In the genomic region with DNA sequence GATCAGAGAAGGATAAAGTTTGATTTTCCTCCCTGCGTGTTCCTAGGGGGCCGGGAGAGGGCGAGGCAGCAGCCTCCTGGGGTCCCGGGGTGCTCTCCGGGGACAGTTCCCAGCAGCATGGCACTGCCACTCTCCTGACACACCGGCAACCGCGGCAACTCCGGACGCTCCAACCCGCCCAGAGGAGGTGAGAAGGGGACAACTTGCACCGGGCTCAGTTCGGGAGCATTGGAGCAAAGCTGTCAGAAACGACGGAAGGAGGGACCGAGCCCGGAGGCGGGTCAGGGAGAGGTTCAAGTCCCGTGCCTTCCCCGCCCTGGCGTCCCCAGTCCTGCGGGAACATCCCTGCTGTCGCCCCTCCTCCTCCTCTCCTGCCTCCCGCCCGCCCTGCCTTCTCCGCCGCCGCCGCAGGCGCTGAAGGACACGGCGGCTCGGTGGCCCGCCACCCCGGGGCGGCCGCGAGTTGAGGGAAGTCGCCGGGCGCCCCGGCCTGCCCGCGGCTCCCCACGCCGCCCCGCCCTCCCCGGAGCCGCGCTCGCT, we compare ENCODE assay signal across 8 mouse cellular contexts. TPM values are rescaled to one million over a fixed set of nuclear protein-coding genes. Genes with fewer than 3 reads are reported as not detected.
DNase-seq lines count a peak whose midpoint lies in the region; ATAC-seq lines count a peak whose summit lies in the region.
"Had no signal": no experiment of that assay in that cellular context is flagged by ENCODE, and none has a peak within 500 bp of the region (broad histone marks: within the 10 kb centered on the region; RNA-seq: fewer than 3 reads in every experiment).

Gene Gm10322, plus strand, starts transcription at position 83 of the 540 bp plus-strand sequence.

- peak within 1 kb of the TSS; percentile 92 for H3K4me3 ChIP-seq in forebrain, embryonic 16.5 days (replicated peaks; ENCODE audit: low read length)
- peak within 1 kb of the TSS; percentile 55 for H3K4me3 ChIP-seq in macrophage (ENCODE audit: inconsistent target)

- peak within 1 kb of the TSS; percentile 85 for H3K27ac ChIP-seq in forebrain, embryonic 16.5 days (ENCODE audit: low read length)
- H3K27ac ChIP-seq in macrophage = no peak within 1 kb of the TSS

- H3K9me3 ChIP-seq in forebrain, embryonic 16.5 days (ENCODE audit: control insufficient read depth, low read length) = no peaks in the 10 kb centered on the region

- peak within 1 kb of the TSS; percentile 78 for H3K4me2 ChIP-seq in forebrain, embryonic 16.5 days (ENCODE audit: low read length)

- no peaks in the 10 kb centered on the region for H3K27me3 ChIP-seq in forebrain, embryonic 16.5 days (replicated peaks; ENCODE audit: control insufficient read depth, insufficient read depth, low read length)

- peak; percentile 82 for DNase-seq in R1 (ENCODE audit: low read depth, low spot score)
- DNase-seq in cerebellum, adult 11 months = peak; percentile 61
- DNase-seq in layer of hippocampus, postnatal 10 days (ENCODE audit: low spot score in 2 of 2) = peak; percentile 65 to 69
- peak; percentile 63 to 68 for DNase-seq in right cerebral cortex, postnatal 10 days (ENCODE audit: low spot score in 2 of 2)

- H3K9ac ChIP-seq in forebrain, embryonic 16.5 days (replicated peaks; ENCODE audit: low read depth, low read length) = peak within 1 kb of the TSS; percentile 94

- H3K36me3 ChIP-seq in forebrain, embryonic 16.5 days (ENCODE audit: control insufficient read depth, insufficient read depth) = no peaks in the 10 kb centered on the region
- H3K36me3 ChIP-seq in macrophage (ENCODE audit: inconsistent target) = no peaks in the 10 kb centered on the region

- H3K79me2 ChIP-seq in macrophage (ENCODE audit: inconsistent target) = peaks cover 46% of the 10 kb centered on the region

- under 1% methylated on average over 42 of the region's 51 CpGs for WGBS in forebrain, embryonic 16.5 days
- WGBS in macrophage (ENCODE audit: missing documents) = 1% methylated on average over 40 of the region's 51 CpGs

- peak; percentile 77 for ATAC-seq in forebrain, embryonic 16.5 days
- ATAC-seq in hematopoietic stem cell, adult 5-6 weeks (replicated peaks in 1 of 2; ENCODE audit: insufficient read depth in 1 of 2, low FRiP score in 2 of 2, low TSS enrichment in 1 of 2, low read depth in 1 of 2, poor library complexity in 2 of 2, severe bottlenecking in 2 of 2) = peak; percentile 8 to 39; a peak in 2 of 4 replicates

- H3K4me1 ChIP-seq in forebrain, embryonic 16.5 days (replicated peaks; ENCODE audit: control insufficient read depth, insufficient read depth, low read length) = peaks cover 21% of the 10 kb centered on the region

RNA-seq across cellular contexts. Expression of gene Gm10322, which starts in this region (rescaled TPM):
- not detected in 2 replicates for polyA plus RNA-seq in forebrain, embryonic 16.5 days (2015; fragmentation: Nextera tagmentation; extraction: Ambion mirVana)
- not detected in 2 replicates for total RNA-seq in hematopoietic stem cell, adult 5-6 weeks (2017)
- total RNA-seq in layer of hippocampus, postnatal 10 days (2021) = not detected
- total RNA-seq in macrophage (2018; cell fraction: chromatin; rRNA removed) = not detected
- total RNA-seq in macrophage (2018; cell fraction: cytosol; rRNA removed) = not detected
- not detected for total RNA-seq in macrophage (2018; cell fraction: nucleus; rRNA removed)
- not detected in 3 replicates for polyA plus RNA-seq in macrophage (2018)
- polyA plus RNA-seq: large intestine, adult 2 months had no signal

Comparison
In these comparisons a context has a peak if more than half of its experiments do, and no peak if none do; other contexts are left out.
1. Peak in ATAC-seq, H3K4me3 ChIP-seq, H3K27ac ChIP-seq, H3K9ac ChIP-seq and H3K4me2 ChIP-seq in forebrain, embryonic 16.5 days; RNA of the gene not detected or under 1 TPM.
2. Peak in ATAC-seq in hematopoietic stem cell, adult 5-6 weeks; RNA of the gene not detected or under 1 TPM.
3. Peak in DNase-seq in layer of hippocampus, postnatal 10 days; RNA of the gene not detected or under 1 TPM.